In the genomic region with DNA sequence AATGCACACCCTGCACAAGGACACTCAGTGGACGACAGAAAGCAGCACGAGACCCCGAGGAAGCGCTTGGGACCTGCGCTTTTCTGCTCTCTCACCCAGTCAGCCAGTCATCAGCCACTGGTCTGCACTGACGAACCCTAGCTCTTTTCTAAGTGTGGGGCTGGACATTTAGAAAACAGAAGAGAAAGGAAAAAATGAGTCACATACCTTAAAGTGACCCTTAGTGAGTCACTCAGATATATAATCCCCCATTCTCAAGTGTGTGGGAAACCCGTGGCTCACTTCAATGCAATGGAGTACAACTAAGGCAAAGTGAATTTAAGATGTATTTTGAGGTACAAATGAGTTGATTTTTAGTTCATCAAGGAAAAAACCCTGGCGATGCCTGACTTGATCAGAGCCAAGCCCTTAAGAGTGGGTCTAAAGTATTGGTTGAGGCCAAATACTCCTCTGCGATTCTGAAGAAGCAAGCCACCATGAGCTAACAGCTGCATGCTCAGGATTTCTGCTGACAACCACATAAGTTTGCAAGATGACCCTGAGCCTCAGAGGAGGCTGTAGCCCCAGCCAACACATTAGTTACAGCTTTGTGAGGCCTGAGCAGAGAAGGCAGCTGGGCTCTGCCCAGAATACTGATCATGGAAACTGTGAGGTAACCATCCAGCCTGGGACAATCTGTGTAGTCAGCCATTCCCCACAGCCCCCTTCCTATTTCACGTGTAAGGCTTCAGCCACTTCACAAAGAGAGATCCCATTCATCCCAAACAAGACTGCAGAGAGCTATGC, we compare ENCODE assay signal across 8 mouse cellular contexts. TPM values are rescaled to one million over a fixed set of nuclear protein-coding genes. Genes with fewer than 3 reads are reported as not detected.
DNase-seq lines count a peak whose midpoint lies in the region; ATAC-seq and TF ChIP-seq lines count a peak whose summit lies in the region.

No protein-coding gene starts in this region.

- no peak overlapping the region for H3K4me3 ChIP-seq in heart, postnatal 0 days (ENCODE audit: low read depth, low read length)
- H3K4me3 ChIP-seq in hindbrain, embryonic 13.5 days: no peak overlapping the region

- H3K27ac ChIP-seq in heart, postnatal 0 days (ENCODE audit: low read depth): no peak overlapping the region
- peak overlapping the region; percentile 62 for H3K27ac ChIP-seq in hindbrain, embryonic 13.5 days

- no peak for TF ChIP-seq EP300 in heart, postnatal 0 days (IDR thresholded peaks at IDR 0.05; ENCODE audit: low read depth)

- peaks cover 44% of the 10 kb centered on the region for H3K36me3 ChIP-seq in heart, postnatal 0 days (replicated peaks; ENCODE audit: control insufficient read depth, insufficient read depth, low read length)
- peaks cover 52% of the 10 kb centered on the region for H3K36me3 ChIP-seq in hindbrain, embryonic 13.5 days

- ATAC-seq in heart, postnatal 0 days (ENCODE audit: insufficient read depth, low read depth): peak; percentile 17; the same call in 1 of the 2 replicates
- peak; percentile 88 for ATAC-seq in hindbrain, embryonic 13.5 days (ENCODE audit: low FRiP score)

- H3K27me3 ChIP-seq in heart, postnatal 0 days (ENCODE audit: control insufficient read depth, insufficient read depth, low read length): no peaks in the 10 kb centered on the region
- H3K27me3 ChIP-seq in hindbrain, embryonic 13.5 days: no peaks in the 10 kb centered on the region

- no peak overlapping the region for H3K9ac ChIP-seq in heart, postnatal 0 days (replicated peaks; ENCODE audit: low read depth, low read length)
- no peak overlapping the region for H3K9ac ChIP-seq in hindbrain, embryonic 13.5 days

- TF ChIP-seq CTCF in heart, postnatal 0 days (IDR thresholded peaks at IDR 0.05; ENCODE audit: low read depth): no peak

- WGBS in heart, postnatal 0 days: 79% methylated on average over 10 of the region's 10 CpGs
- WGBS in hindbrain, embryonic 13.5 days: 84% methylated on average over 10 of the region's 10 CpGs

- H3K4me1 ChIP-seq in heart, postnatal 0 days (ENCODE audit: control insufficient read depth, insufficient read depth): no peaks in the 10 kb centered on the region
- 0 out of 2 replicates have a peak, but pooled peaks cover 9% of the 10 kb centered on the region for H3K4me1 ChIP-seq in hindbrain, embryonic 13.5 days (replicated peaks)

- no peak for DNase-seq in heart, postnatal 0 days (ENCODE audit: low spot score)
- DNase-seq in heart, adult 9 months (ENCODE audit: low spot score in 2 of 2): no peak
- peak; percentile 19 for DNase-seq in testis, postnatal 14 days (ENCODE audit: low spot score)
- no peak for DNase-seq in testis, postnatal 10 days (ENCODE audit: low spot score)
- DNase-seq in skeletal muscle tissue, adult 2 months (ENCODE audit: low read depth, low spot score): peak; percentile 77
- no peak for DNase-seq in kidney, adult 18-20 months
- no peak for DNase-seq in kidney, postnatal 4 days

- no peak overlapping the region for H3K4me2 ChIP-seq in heart, postnatal 0 days (ENCODE audit: low read depth, low read length)
- H3K4me2 ChIP-seq in hindbrain, embryonic 13.5 days: no peak overlapping the region

- H3K9me3 ChIP-seq in heart, postnatal 0 days (replicated peaks; ENCODE audit: control insufficient read depth, low read length): no peaks in the 10 kb centered on the region
- H3K9me3 ChIP-seq in hindbrain, embryonic 13.5 days: no peaks in the 10 kb centered on the region

RNA-seq across cellular contexts. Expression of a gene that starts 38.3 kb away (rescaled TPM):
- 42.2 and 50.4 TPM in 2 replicates for total RNA-seq in heart, postnatal 0 days (2014; rRNA removed; ENCODE audit: low replicate concordance)
- polyA plus RNA-seq in heart, postnatal 0 days (2015; fragmentation: Nextera tagmentation; extraction: Ambion mirVana): 8.4 and 9.7 TPM in 2 replicates
- polyA plus RNA-seq in hindbrain, embryonic 13.5 days (2015; fragmentation: Nextera tagmentation; extraction: Ambion mirVana): 18.8 and 21.2 TPM in 2 replicates

RNA-seq across cellular contexts. Expression of a gene that starts 38.3 kb away (rescaled TPM):
- 15.0 and 38.2 TPM in 2 replicates for total RNA-seq in heart, postnatal 0 days (2014; rRNA removed; ENCODE audit: low replicate concordance)
- 21.0 and 21.8 TPM in 2 replicates for polyA plus RNA-seq in heart, postnatal 0 days (2015; fragmentation: Nextera tagmentation; extraction: Ambion mirVana)
- polyA plus RNA-seq in hindbrain, embryonic 13.5 days (2015; fragmentation: Nextera tagmentation; extraction: Ambion mirVana): 28.5 and 32.2 TPM in 2 replicates

Comparison
In these comparisons a context has a peak if more than half of its experiments do, and no peak if none do; other contexts are left out.
1. DNase-seq: peak in testis, postnatal 14 days (single experiment) and skeletal muscle tissue, adult 2 months (single experiment); none in heart, postnatal 0 days (single experiment), heart, adult 9 months (0 of 2), testis, postnatal 10 days (single experiment), kidney, adult 18-20 months (single experiment) and kidney, postnatal 4 days (0 of 2).